Mouse (Mus musculus) CH12.LX (cell line): ENCODE results near the gene Lamc2. TPM values are rescaled to one million over a fixed set of nuclear protein-coding genes. Genes with fewer than 3 reads are reported as not detected.

Source experiments
- DNase-seq: peaks from one replicate; pipeline ENCODE4 v3.0.0-alpha.2; 2013; ENCODE audit errors: extremely low read depth
- H3K27ac ChIP-seq: 2 replicates; pipeline ENCODE4 v1.5.1; 2012; ENCODE audit warnings: low read depth, mild to moderate bottlenecking, control low read depth, moderate library complexity; ENCODE audit not compliant: insufficient read depth
- H3K27me3 ChIP-seq: replicated peaks from 2 replicates; pipeline ENCODE3; 2012; ENCODE audit warnings: inconsistent platforms
- H3K36me3 ChIP-seq, 2 experiments: replicated peaks in 1 of 2; 2 replicates each; pipeline versions ENCODE3 to v1.6.1; 2012; ENCODE audit warnings: inconsistent platforms in 1 of 2, low read length in 1 of 2, mild to moderate bottlenecking in 1 of 2, mixed read lengths in 1 of 2, moderate library complexity in 1 of 2; ENCODE audit not compliant: control insufficient read depth in 1 of 2, insufficient read depth in 1 of 2
- H3K4me1 ChIP-seq, 2 experiments: 2 replicates each; pipeline ENCODE4 v1.6.1; 2012; ENCODE audit warnings: inconsistent platforms in 1 of 2, moderate library complexity in 1 of 2; ENCODE audit not compliant: insufficient read depth in 2 of 2, control insufficient read depth in 1 of 2
- H3K4me2 ChIP-seq: 2 replicates; pipeline ENCODE4 v1.6.1; 2012; ENCODE audit warnings: low read depth, mild to moderate bottlenecking, control low read depth; ENCODE audit not compliant: poor library complexity, insufficient read depth, severe bottlenecking
- H3K4me3 ChIP-seq, 3 experiments: fragments of 150-350 bp in 1 of 3; sonication (generic) in 1 of 3; replicated peaks in 1 of 3; 2 replicates each; pipeline versions ENCODE3 to v1.5.1; 2011 to 2012; ENCODE audit warnings: low read depth in 2 of 3, low read length in 2 of 3, mild to moderate bottlenecking in 2 of 3, moderate library complexity in 2 of 3, control low read depth in 1 of 3, improper control_type of control experiment in 1 of 3, inconsistent platforms in 1 of 3, mixed read lengths in 1 of 3; ENCODE audit not compliant: poor library complexity in 1 of 3
- H3K79me2 ChIP-seq: replicated peaks from 2 replicates; pipeline ENCODE4 v1.6.1; 2012; ENCODE audit warnings: mild to moderate bottlenecking, moderate library complexity; ENCODE audit not compliant: control insufficient read depth, poor library complexity, insufficient read depth, severe bottlenecking; ENCODE audit errors: extremely low read depth
- H3K9ac ChIP-seq: 2 replicates; pipeline ENCODE4 v1.6.1; 2012; ENCODE audit warnings: low read depth, mild to moderate bottlenecking, control low read depth, moderate library complexity; ENCODE audit not compliant: insufficient read depth
- H3K9me3 ChIP-seq: replicated peaks from 2 replicates; pipeline ENCODE3; 2012; ENCODE audit warnings: low read length, inconsistent platforms, mixed read lengths
- CHD1 ChIP-seq: IDR thresholded peaks from 2 replicates; pipeline ENCODE4 v1.6.1; 2012; ENCODE audit warnings: low read depth, low read length, improper control_type of control experiment, inconsistent platforms
- CHD2 ChIP-seq: IDR thresholded peaks from 2 replicates; pipeline ENCODE4 v1.6.1; 2011; ENCODE audit warnings: low read length, improper control_type of control experiment
- CTCF ChIP-seq, 2 experiments: IDR thresholded peaks in 1 of 2; conservative IDR thresholded peaks in 1 of 2; 2 replicates each; pipeline ENCODE4 v1.5.1; 2011 to 2012; ENCODE audit warnings: low read depth in 2 of 2, low read length in 2 of 2, improper control_type of control experiment in 1 of 2, inconsistent platforms in 1 of 2, mild to moderate bottlenecking in 1 of 2, moderate library complexity in 1 of 2
- E2F4 ChIP-seq: IDR thresholded peaks from 2 replicates; pipeline ENCODE4 v1.6.1; 2011; ENCODE audit warnings: low read depth, low read length, improper control_type of control experiment; ENCODE audit not compliant: insufficient replicate concordance
- ELF1 ChIP-seq: IDR thresholded peaks from 2 replicates; pipeline ENCODE4 v1.6.1; 2014; ENCODE audit warnings: low read depth, mild to moderate bottlenecking, inconsistent platforms, low read length, improper control_type of control experiment
- EP300 ChIP-seq: IDR thresholded peaks from 2 replicates; pipeline ENCODE4 v1.6.1; 2011; ENCODE audit warnings: low read length, improper control_type of control experiment
- ETS1 ChIP-seq: conservative IDR thresholded peaks from 2 replicates; pipeline ENCODE4 v1.6.1; 2012; ENCODE audit warnings: low read depth, mild to moderate bottlenecking, inconsistent platforms, low read length, improper control_type of control experiment, moderate library complexity
- GABPA ChIP-seq: IDR thresholded peaks from 2 replicates; pipeline ENCODE4 v1.6.1; 2012; ENCODE audit warnings: low read depth, low read length, improper control_type of control experiment, inconsistent platforms; ENCODE audit not compliant: insufficient replicate concordance
- JUN ChIP-seq: IDR thresholded peaks from 2 replicates; pipeline ENCODE4 v1.6.1; 2011; ENCODE audit warnings: low read depth, mild to moderate bottlenecking, low read length, improper control_type of control experiment, moderate library complexity; ENCODE audit not compliant: insufficient read depth
- KAT2A ChIP-seq: IDR thresholded peaks from 2 replicates; pipeline ENCODE4 v1.6.1; 2012; ENCODE audit warnings: low read length, improper control_type of control experiment, inconsistent platforms; ENCODE audit not compliant: insufficient replicate concordance
- MAFK ChIP-seq: IDR thresholded peaks from 2 replicates; pipeline ENCODE4 v1.6.1; 2011; ENCODE audit warnings: low read length, improper control_type of control experiment; ENCODE audit not compliant: insufficient replicate concordance
- MAX ChIP-seq: IDR thresholded peaks from 2 replicates; pipeline ENCODE4 v1.6.1; 2011; ENCODE audit warnings: low read length, improper control_type of control experiment
- MAZ ChIP-seq: IDR thresholded peaks from 2 replicates; pipeline ENCODE4 v1.6.1; 2012; ENCODE audit warnings: low read depth, mild to moderate bottlenecking, inconsistent platforms, low read length, improper control_type of control experiment, moderate library complexity
- MEF2A ChIP-seq: IDR thresholded peaks from 2 replicates; pipeline ENCODE4 v1.6.1; 2014; ENCODE audit warnings: low read depth, mild to moderate bottlenecking, inconsistent platforms, low read length, improper control_type of control experiment, borderline replicate concordance
- NELFE ChIP-seq: IDR thresholded peaks from 2 replicates; pipeline ENCODE4 v1.6.1; 2011; ENCODE audit warnings: low read depth, low read length, improper control_type of control experiment
- NRF1 ChIP-seq: IDR thresholded peaks from 2 replicates; pipeline ENCODE4 v1.6.1; 2014; ENCODE audit warnings: low read depth, mild to moderate bottlenecking, inconsistent platforms, low read length, improper control_type of control experiment, moderate library complexity
- PAX5 ChIP-seq: IDR thresholded peaks from 2 replicates; pipeline ENCODE4 v1.6.1; 2012; ENCODE audit warnings: low read length, inconsistent platforms, mixed read lengths
- POLR2A ChIP-seq: IDR thresholded peaks from 2 replicates; pipeline ENCODE4 v1.6.1; 2011; ENCODE audit warnings: low read depth, mild to moderate bottlenecking, improper control_type of control experiment, low read length
- POLR2AphosphoS2 ChIP-seq: IDR thresholded peaks from 2 replicates; pipeline ENCODE4 v1.6.1; 2011; ENCODE audit warnings: low read depth, low read length, improper control_type of control experiment
- RAD21 ChIP-seq: IDR thresholded peaks from 2 replicates; pipeline ENCODE4 v1.6.1; 2011; ENCODE audit warnings: low read depth, mild to moderate bottlenecking, low read length, improper control_type of control experiment, moderate library complexity
- RCOR1 ChIP-seq: conservative IDR thresholded peaks from 2 replicates; pipeline ENCODE4 v1.6.1; 2012; ENCODE audit warnings: low read depth, mild to moderate bottlenecking, inconsistent platforms, low read length, improper control_type of control experiment
- TBP ChIP-seq: conservative IDR thresholded peaks from 2 replicates; pipeline ENCODE4 v1.6.1; 2011; ENCODE audit warnings: low read depth, low read length, improper control_type of control experiment
- UBTF ChIP-seq: IDR thresholded peaks from 2 replicates; pipeline ENCODE4 v1.6.1; 2012; ENCODE audit warnings: low read depth, mild to moderate bottlenecking, inconsistent platforms, low read length, improper control_type of control experiment, moderate library complexity
- ZC3H11A ChIP-seq: IDR thresholded peaks from 2 replicates; pipeline ENCODE4 v1.6.1; 2012; ENCODE audit warnings: low read depth, mild to moderate bottlenecking, inconsistent platforms, low read length, improper control_type of control experiment
- ZMIZ1 ChIP-seq: IDR thresholded peaks from 2 replicates; pipeline ENCODE4 v1.6.1; 2012; ENCODE audit warnings: low read depth, mild to moderate bottlenecking, inconsistent platforms, low read length, improper control_type of control experiment
- ZNF384 ChIP-seq: IDR thresholded peaks from 2 replicates; pipeline ENCODE4 v1.6.1; 2012; ENCODE audit warnings: low read depth, low read length, improper control_type of control experiment, inconsistent platforms
- dilution Hi-C: fragments of 300-500 bp; cut with MboI; formaldehyde crosslinking; loops from 2 replicates; pipeline ENCODE4 v1.14.3; 2020; ENCODE audit warnings: low sequenced_read_pairs; ENCODE audit not compliant: extremely low pct_unique_long_range_greater_than_20kb, extremely low pct_ligation_motif_present
- in situ Hi-C: fragments of 300-500 bp; cut with MboI; formaldehyde crosslinking; loops from 3 replicates; pipeline ENCODE4 v1.14.3; 2019; ENCODE audit warnings: low sequenced_read_pairs, low pct_ligation_motif_present, low pct_unique_long_range_greater_than_20kb, mixed read lengths
- polyA plus RNA-seq: library from polyadenylated mRNA; unstranded; fragments of >175 nt; gene quantifications from 2 replicates; pipeline ENCODE4 v1.2.1, GENCODE M21; 2012; ENCODE audit warnings: low read depth; ENCODE audit not compliant: insufficient read length
- total RNA-seq, 2 experiments: library from RNA; depleted of rRNA; stranded (reverse); fragments of 300-350 nt in 1 of 2; fragments of >200 nt in 1 of 2; gene quantifications; 2 replicates each; pipeline ENCODE4 v1.2.3; 2012 to 2014

The Lamc2 gene
- total and polyA plus RNA-seq, 3 experiments: 0.09 to 1.0 (median 0.25) TPM

GRCm38 (mm10) chr1:153075955-153076354 is 110.3 kb downstream of the Lamc2 start:
- in situ Hi-C loops: no loop called here

GRCm38 (mm10) chr1:153075087-153075736 is 111.0 kb downstream of the Lamc2 start:
- Histone ChIP-seq H3K4me2 (no peak overlapping the region), H3K27me3 (no peaks in the 10 kb centered on the region), H3K4me3 (no peak overlapping the region), H3K79me2 (no peaks in the 10 kb centered on the region), H3K9ac (no peak overlapping the region), H3K9me3 (no peaks in the 10 kb centered on the region), H3K27ac (no peak overlapping the region), H3K4me1 (peaks cover 4 to 7% of the 10 kb centered on the region in 2 experiments; a peak in 3 of 4 replicates), H3K36me3 (no peaks in the 10 kb centered on the region)
- in situ Hi-C loops (no loop called here), dilution Hi-C loops (no loop called here)
- TF ChIP-seq PAX5: no peak
- no peak for TF ChIP-seq KAT2A
- no peak for TF ChIP-seq CHD2
- no peak for TF ChIP-seq NRF1
- no peak for TF ChIP-seq CTCF (conservative IDR thresholded peaks at IDR 0.05 in 1 of 2, IDR thresholded peaks at IDR 0.05 in 1 of 2; ENCODE audit: low read depth in 2 of 2, low read length in 2 of 2)
- no peak for TF ChIP-seq TBP
- no peak for TF ChIP-seq MAFK
- no peak for TF ChIP-seq GABPA
- TF ChIP-seq MAX: no peak
- TF ChIP-seq E2F4: no peak
- TF ChIP-seq UBTF: no peak
- no peak for TF ChIP-seq POLR2AphosphoS2
- no peak for TF ChIP-seq ELF1
- no peak for TF ChIP-seq CHD1
- no peak for DNase-seq

More at GRCm38 (mm10) chr1:153075955-153076354, 110.3 kb downstream of the Lamc2 start:
- H3K9ac ChIP-seq: no peak overlapping the region
- no peak for DNase-seq
- no peaks in the 10 kb centered on the region for H3K36me3 ChIP-seq
- no peaks in the 10 kb centered on the region for H3K9me3 ChIP-seq
- H3K79me2 ChIP-seq: no peaks in the 10 kb centered on the region
- H3K4me1 ChIP-seq: peaks cover 4 to 7% of the 10 kb centered on the region in 2 experiments; a peak in 3 of 4 replicates
- no peak for TF ChIP-seq ELF1
- no peak for TF ChIP-seq MEF2A
- no peak for TF ChIP-seq CHD2
- TF ChIP-seq MAX: no peak
- no peak for TF ChIP-seq ZNF384
- TF ChIP-seq POLR2A: no peak
- no peak for TF ChIP-seq ETS1
- no peak for TF ChIP-seq ZC3H11A
- TF ChIP-seq KAT2A: no peak
- TF ChIP-seq RCOR1: no peak
- TF ChIP-seq EP300: no peak
- no peak for TF ChIP-seq RAD21
- TF ChIP-seq GABPA: no peak
- no peak for TF ChIP-seq ZMIZ1
- no peak for TF ChIP-seq MAZ
- TF ChIP-seq POLR2AphosphoS2: no peak
- TF ChIP-seq JUN: no peak
- no peak for TF ChIP-seq CHD1
- TF ChIP-seq NELFE: no peak
- no peak for TF ChIP-seq TBP
- TF ChIP-seq, all 38 proteins: peak for 0
- Histone ChIP-seq H3K27me3 (no peaks in the 10 kb centered on the region), H3K27ac (no peak overlapping the region), H3K4me3 (no peak overlapping the region), H3K4me2 (no peak overlapping the region)
- dilution Hi-C loops: no loop called here
